Mouse (Mus musculus) mouse embryonic stem cell (cell line): ENCODE data around the gene Xirp2.

Experiments
- in situ Hi-C, 2 experiments: fragments of 300-500 bp; cut with MboI; formaldehyde crosslinking; loops; 1 replicate in 1 of 2; 3 replicates in 1 of 2; pipeline ENCODE4 v1.14.3; 2019 to 2020; ENCODE audit warnings: low sequenced_read_pairs in 2 of 2, low pct_unique_long_range_greater_than_20kb in 1 of 2, mixed read lengths in 1 of 2; ENCODE audit not compliant: unreplicated experiment in 1 of 2

Xirp2 gene

DNA sequence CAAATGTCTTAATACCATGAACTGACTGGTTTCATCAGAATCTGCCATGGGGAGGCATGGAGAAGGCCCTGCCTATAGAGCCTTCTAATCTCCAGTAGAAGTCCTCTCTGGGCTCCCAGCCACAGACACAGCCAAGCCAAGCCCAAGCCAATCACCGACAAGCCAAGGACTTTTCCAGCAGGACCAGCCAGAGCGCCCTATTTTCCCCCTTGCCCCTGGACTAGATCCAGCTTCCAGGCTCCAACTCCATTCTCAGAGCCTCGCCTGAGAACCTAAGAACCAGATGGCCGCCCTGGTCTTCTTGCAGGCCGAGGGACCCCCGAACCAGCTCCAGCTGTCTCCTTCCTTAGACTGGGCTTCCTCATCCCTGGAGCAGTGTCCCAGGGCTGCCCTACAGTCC, 93.6 kb downstream of the Xirp2 start:
- in situ Hi-C loops = no loop called here

GRCm38 (mm10) chr2:67541957-67542696, 96.3 kb downstream of the Xirp2 start:
- in situ Hi-C loops = no loop called here

DNA sequence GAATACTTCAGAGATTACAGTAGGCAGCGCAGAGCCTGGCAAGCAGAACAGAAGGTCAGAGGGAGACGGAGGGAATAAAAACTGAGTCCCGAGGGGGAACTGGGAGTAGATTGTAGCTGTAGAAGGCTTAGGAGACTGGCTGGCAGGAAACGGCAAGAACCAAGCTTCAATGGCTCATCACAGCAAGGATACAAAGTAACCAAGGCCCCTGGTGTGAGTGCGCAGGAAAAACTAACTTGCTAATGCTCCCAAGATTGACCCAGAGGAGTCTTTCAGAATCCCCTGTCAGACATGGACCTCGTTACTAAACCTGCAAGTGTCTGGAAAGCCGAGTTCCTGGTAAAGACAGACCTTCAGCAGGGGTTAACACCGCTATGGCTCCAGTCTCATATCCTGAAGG, 98.6 kb downstream of the Xirp2 start:
- in situ Hi-C loops = no loop called here

DNA sequence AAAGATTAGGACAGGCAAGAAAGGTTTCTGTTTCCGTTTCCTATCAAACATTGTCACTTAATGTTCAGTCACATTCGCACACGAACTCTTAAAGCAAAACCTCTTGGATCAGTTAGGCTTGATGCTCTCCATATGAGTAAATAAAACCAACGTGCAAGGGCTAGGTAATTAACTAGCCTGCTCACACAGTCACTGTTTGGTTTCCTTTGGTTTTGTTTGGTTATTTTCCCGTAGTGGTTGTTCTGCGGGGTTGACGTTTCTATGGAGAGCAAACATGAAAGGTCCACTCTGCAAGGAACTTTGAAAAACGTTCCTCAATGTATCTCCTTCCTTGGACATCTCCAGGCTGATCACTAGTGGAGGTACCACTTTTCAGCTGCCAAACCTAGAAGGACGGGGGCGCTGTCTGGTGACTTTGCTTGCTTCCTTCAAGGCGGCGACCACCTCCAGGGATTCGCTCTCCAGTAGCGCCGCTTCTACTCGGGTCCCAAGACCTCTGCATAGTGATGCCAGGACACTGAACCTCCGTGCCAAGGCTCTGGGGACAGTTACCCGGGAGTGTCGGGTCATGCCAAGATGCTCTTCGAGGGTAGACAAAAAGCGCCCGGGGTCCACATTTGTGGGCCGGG, 119.2 kb downstream of the Xirp2 start:
- in situ Hi-C loops = no loop called here

GRCm38 (mm10) chr2:67565480-67566331, 119.9 kb downstream of the Xirp2 start, which contains the start of gene B3galt1:
Gene B3galt1, plus strand, starts transcription at chr2:67565871.
- in situ Hi-C loops = no loop called here

GRCm38 (mm10) chr2:67566566-67566965, 120.8 kb downstream of the Xirp2 start:
- in situ Hi-C loops = no loop called here

DNA sequence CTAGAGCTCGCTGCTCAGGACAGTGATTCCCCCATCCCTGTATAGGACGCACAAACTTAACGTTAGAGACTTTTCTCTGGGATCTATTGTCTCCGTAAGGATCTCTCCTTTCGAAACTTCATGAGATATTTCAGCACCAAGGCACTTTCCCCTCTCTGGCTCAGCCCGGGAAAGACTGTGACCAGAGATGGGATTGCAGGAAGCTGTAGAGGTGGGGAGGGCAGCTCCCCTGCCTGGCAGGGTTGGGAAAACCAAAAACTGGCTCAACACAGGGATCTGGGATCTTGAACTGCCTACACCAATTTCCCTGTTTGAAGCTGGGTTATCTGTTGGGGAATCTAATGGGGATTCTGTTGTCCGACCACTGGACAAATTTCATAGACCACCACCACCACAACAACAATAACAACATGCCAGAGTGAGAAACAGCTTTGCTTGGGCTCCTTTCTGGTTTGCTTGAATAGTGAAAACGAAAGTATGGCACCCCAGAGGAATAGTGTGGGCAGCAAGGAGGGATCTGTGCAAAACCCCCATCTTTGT, 121.4 kb downstream of the Xirp2 start:
- in situ Hi-C loops = no loop called here
